Mouse (Mus musculus) gastrocnemius, postnatal 4 days (tissue): ENCODE results near the gene Gm5538. TPM values are rescaled to one million over a fixed set of nuclear protein-coding genes. Genes with fewer than 3 reads are reported as not detected.

Experiments used
- DNase-seq, 2 experiments: peaks; one replicate each; pipeline ENCODE4 v3.0.0; 2021 to 2022; ENCODE audit warnings: low spot score in 2 of 2, mixed read lengths in 2 of 2
- long read RNA-seq, 2 experiments: library from polyadenylated mRNA; stranded (forward); transcript quantifications; one replicate each; pipeline ENCODE4 v2.0.0; 2021
- total RNA-seq, 2 experiments: library from RNA; stranded (reverse); gene quantifications; 2 replicates each; pipeline ENCODE4 v1.2.3; 2021

Gene Gm5538
- total RNA-seq: not detected
- long read RNA-seq, experiment 1, partial matches to known transcripts: 0 of 1 reads
- long read RNA-seq, experiment 1, other reads (novel, unspliced or antisense): 0 of 1 reads
- long read RNA-seq, experiment 2: 0 reads

DNA sequence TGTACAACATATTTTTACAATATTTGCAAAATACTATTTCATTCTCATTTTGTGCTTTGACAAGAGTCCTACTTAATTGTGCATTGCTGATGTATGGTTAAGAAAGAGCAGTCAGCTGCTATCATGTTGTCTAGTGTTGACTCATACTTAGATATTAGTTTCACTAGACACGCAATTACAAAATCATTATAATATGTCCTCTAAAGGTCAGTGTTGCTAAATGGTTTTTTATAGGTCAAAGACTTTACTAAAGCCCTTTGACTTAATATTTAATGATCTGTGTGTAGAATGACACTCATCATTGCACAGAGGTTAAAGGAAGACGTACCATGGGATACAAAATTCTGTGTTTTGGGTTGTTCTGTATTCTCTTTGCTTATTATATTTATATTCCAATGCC, at the start of gene Gm5538:
TSS of gene Gm5538 (plus strand) at position 301 of the 400 bp plus-strand sequence.
- DNase-seq: no peak

DNA sequence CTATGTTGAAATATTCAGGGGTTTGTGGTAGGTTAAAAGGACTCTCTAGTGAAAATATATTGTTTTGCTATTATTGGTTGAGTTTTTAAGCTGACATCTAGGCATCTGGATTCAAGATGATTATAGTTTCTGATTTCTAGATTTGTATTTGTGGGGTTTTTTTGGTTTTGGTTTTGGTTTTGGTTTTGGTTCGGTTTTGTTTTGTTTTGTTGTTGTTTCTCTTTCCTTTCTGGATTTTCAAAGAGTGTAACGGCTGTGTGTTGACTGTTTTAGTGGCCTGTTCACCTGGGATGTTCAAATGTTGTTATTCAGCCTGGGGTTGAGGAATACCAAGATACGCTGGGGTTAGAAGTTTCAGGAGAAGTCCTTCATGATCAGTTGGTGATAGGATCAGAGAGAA, 32.2 kb upstream of the Gm5538 start:
- DNase-seq: no peak

DNA sequence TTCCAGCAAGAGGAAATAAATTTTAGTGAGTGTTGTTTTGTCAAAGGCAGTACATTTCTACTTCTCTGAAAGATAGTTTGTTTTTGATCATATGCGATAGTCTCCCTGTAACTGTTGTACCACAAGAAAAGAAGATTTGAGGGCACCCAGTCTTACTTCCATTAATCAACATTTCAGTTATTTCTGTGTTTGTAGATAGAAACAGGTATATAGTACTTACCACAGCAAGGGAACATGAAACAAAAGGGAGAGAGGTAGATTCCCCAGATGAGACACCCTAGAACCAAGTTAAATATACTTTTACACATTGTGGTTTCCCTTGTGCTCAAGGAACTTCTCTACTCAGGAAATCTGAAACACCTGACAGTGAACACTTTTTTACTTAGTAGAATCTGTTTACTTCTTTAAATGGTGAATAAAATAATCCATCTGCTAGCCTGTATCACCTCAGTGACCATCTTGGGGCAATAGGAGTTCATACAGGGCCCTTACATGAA, 26.9 kb upstream of the Gm5538 start:
- DNase-seq: no peak

DNA sequence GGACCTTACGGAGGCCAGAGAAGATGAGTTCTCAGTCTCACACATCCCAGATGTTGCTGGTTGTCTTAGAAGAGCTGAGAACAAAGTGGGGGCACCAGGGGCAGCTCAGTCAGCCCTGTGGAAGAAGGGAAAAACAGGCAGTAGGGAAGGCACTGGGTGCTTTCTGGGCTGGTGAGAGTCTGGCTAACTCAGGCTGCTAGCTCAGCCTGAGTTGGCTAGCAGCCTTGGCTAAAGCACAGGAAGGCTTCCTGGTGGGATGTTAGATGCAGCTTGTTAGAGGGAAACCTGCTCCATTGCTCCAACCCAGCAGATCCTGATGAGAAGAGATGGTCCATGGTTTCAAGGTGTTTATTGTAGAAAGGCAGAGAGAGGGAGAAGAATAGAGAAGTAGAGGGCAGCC, 10.3 kb downstream of the Gm5538 start:
- DNase-seq: no peak

DNA sequence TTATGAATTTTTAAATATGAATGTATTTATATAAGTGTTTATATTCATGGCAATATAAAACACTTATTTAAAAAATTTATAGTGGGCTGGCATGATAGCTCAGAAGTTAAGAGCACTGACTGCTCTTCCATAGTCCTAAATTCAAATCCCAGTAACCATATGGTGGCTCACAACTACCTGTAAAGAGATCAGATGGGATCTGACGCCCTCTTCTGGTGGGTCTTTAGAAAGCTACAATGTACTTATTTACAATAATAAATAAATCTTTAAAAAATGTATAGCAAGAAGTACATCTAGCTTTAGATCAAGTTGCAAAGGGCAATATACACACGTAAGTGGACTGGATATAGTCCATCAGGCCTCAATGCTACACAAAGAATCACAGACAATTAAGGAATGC, 14.6 kb downstream of the Gm5538 start:
- no peak for DNase-seq

Other genes with a start within 250 kb of the Gm5538 start
- not detected for gene Gm8298, start 131.3 kb downstream of the Gm5538 start, total RNA-seq
- gene C130079G13Rik, start 195.4 kb downstream of the Gm5538 start, total RNA-seq: not detected